Mouse (Mus musculus) lung, postnatal 0 days (tissue): ENCODE data around the gene Slc52a3.

Experiments
- CTCF ChIP-seq: IDR thresholded peaks from 2 replicates; pipeline ENCODE4 v1.5.1; 2016; ENCODE audit warnings: antibody characterized with exemption, mild to moderate bottlenecking
- EP300 ChIP-seq: IDR thresholded peaks from 2 replicates; pipeline ENCODE4 v1.6.1; 2016; ENCODE audit warnings: antibody characterized with exemption, mild to moderate bottlenecking, control low read depth

DNA sequence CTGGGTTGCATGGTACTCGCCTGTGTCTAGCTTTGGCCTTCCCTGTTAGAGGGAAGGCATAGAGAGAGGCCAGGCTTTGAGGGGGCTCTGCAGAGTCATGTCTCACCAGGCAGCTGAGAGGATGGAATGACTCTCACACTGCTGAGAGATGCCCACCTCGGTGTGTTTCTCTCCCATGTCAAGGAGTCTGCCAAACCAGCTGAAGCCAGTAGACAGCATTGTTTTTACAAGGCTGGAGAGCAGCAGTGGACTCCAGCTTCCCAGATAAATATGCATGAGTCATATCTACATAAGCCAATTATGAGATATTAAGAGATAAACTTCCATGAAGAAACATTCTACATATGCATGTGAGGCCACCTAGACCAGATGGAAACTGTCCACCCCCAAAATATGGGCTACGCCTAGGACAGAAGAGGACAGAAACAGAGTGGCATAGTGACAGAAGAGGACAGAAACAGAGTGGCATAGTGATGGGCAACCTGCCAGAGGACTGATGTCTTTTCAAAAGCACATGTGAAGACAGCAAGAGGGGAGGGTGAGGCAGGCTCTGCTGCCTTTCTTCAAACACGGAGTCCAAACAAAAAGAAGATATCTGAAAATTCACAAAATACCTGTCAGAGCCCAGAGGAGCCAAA, 39.7 kb upstream of the Slc52a3 start:
- TF ChIP-seq CTCF (no peak), EP300 (no peak)
